Mouse (Mus musculus): ENCODE measurements around the gene Gm10722.
"Not testable (repeated sequence)": the region's sequence is repeated elsewhere in the genome, so short reads cannot be mapped to it uniquely, and the experiment has no call there.

Gene Gm10722

GRCm38 (mm10) chr9:3000445-3000972, at the start of gene Gm10722:
TSS of gene Gm10722 (plus strand) at chr9:3000922.
- peak; percentile 38 to 64 for DNase-seq (ENCODE audit: low spot score in 2 of 2)

GRCm38 (mm10) chr9:3001006-3001405, 284 bp downstream of the Gm10722 start:
- peak; percentile 75 to 84 for DNase-seq (ENCODE audit: low spot score in 2 of 2)

GRCm38 (mm10) chr9:3001948-3002659, 1.4 kb downstream of the Gm10722 start:
- peak; percentile 100 for DNase-seq (ENCODE audit: low spot score in 2 of 2)

- peak; percentile 68 to 72 for DNase-seq (ENCODE audit: low spot score in 2 of 2)
Measured at GRCm38 (mm10) chr9:3002794-3003396, 2.2 kb downstream of the Gm10722 start, which contains the start of gene Gm11168. TSS of gene Gm11168 (plus strand) at chr9:3003346.

GRCm38 (mm10) chr9:3006179-3006578, 5.5 kb downstream of the Gm10722 start:
- DNase-seq (ENCODE audit: low spot score in 2 of 2) = not testable (repeated sequence)

GRCm38 (mm10) chr9:3006636-3007035, 5.9 kb downstream of the Gm10722 start:
- peak; percentile 89 to 98 for DNase-seq (ENCODE audit: low spot score in 2 of 2)

- peak in 1 of 2 experiments; percentile 30 for DNase-seq (ENCODE audit: low spot score in 2 of 2)
Measured at GRCm38 (mm10) chr9:3007272-3007671, 6.5 kb downstream of the Gm10722 start.

- not testable (repeated sequence) for DNase-seq (ENCODE audit: low spot score in 2 of 2)
Measured at GRCm38 (mm10) chr9:3009331-3009730, 8.6 kb downstream of the Gm10722 start.

GRCm38 (mm10) chr9:3012054-3012621, 11.4 kb downstream of the Gm10722 start:
- not testable (repeated sequence) for DNase-seq (ENCODE audit: low spot score in 2 of 2)

GRCm38 (mm10) chr9:3012733-3013279, 12.1 kb downstream of the Gm10722 start, which contains the start of gene Gm10721:
TSS of gene Gm10721 (plus strand) at chr9:3013140.
- not testable (repeated sequence) for DNase-seq (ENCODE audit: low spot score in 2 of 2)

GRCm38 (mm10) chr9:3015354-3015753, 14.6 kb downstream of the Gm10722 start, which contains the start of gene Gm10720:
TSS of gene Gm10720 (plus strand) at chr9:3015654.
- not testable (repeated sequence) for DNase-seq (ENCODE audit: low spot score in 2 of 2)

GRCm38 (mm10) chr9:3015896-3016295, 15.2 kb downstream of the Gm10722 start:
- DNase-seq (ENCODE audit: low spot score in 2 of 2) = peak; percentile 67 to 68

- not testable (repeated sequence) for DNase-seq (ENCODE audit: low spot score in 2 of 2)
Measured at GRCm38 (mm10) chr9:3017108-3017507, 16.4 kb downstream of the Gm10722 start, which contains the start of gene Gm10719. TSS of gene Gm10719 (plus strand) at chr9:3017408.

GRCm38 (mm10) chr9:3018944-3019343, 18.2 kb downstream of the Gm10722 start:
- peak; percentile 96 to 100 for DNase-seq (ENCODE audit: low spot score in 2 of 2)

- peak; percentile 96 to 99 for DNase-seq (ENCODE audit: low spot score in 2 of 2)
Measured at GRCm38 (mm10) chr9:3019835-3020727, 19.4 kb downstream of the Gm10722 start.

- peak; percentile 88 to 95 for DNase-seq (ENCODE audit: low spot score in 2 of 2)
Measured at GRCm38 (mm10) chr9:3022316-3023008, 21.7 kb downstream of the Gm10722 start.

- peak; percentile 77 to 82 for DNase-seq (ENCODE audit: low spot score in 2 of 2)
Measured at GRCm38 (mm10) chr9:3023312-3023984, 22.7 kb downstream of the Gm10722 start, which contains the start of gene Gm10718. TSS of gene Gm10718 (plus strand) at chr9:3023547.

- peak; percentile 92 to 98 for DNase-seq (ENCODE audit: low spot score in 2 of 2)
Measured at GRCm38 (mm10) chr9:3023985-3024648, 23.4 kb downstream of the Gm10722 start.

GRCm38 (mm10) chr9:3024912-3025467, 24.3 kb downstream of the Gm10722 start, which contains the start of gene Gm10717:
TSS of gene Gm10717 (plus strand) at chr9:3025417.
- peak; percentile 88 to 92 for DNase-seq (ENCODE audit: low spot score in 2 of 2)
